Mouse (Mus musculus): Measurements from ENCODE around the gene Acnat2. TPM values are rescaled to one million over a fixed set of nuclear protein-coding genes. Genes with fewer than 3 reads are reported as not detected.
"Not testable (repeated sequence)": the region's sequence is repeated elsewhere in the genome, so short reads cannot be mapped to it uniquely, and the experiment has no call there.

The Acnat2 gene
- not detected in 2 replicates for polyA plus RNA-seq (2016; fragmentation: Nextera tagmentation; extraction: Ambion mirVana)

- not testable (repeated sequence) for H3K27me3 ChIP-seq (ENCODE audit: low read depth, poor library complexity, severe bottlenecking); H3K4me3 ChIP-seq; H3K36me3 ChIP-seq; H3K9me3 ChIP-seq (replicated peaks); DNase-seq (ENCODE audit: low spot score); H3K4me1 ChIP-seq; H3K27ac ChIP-seq
- WGBS, result 88% methylated on average over 5 of the region's 5 CpGs
These were observed at the start of gene Acnat2 for GRCm38 (mm10) chr4:49407957-49408356. Gene Acnat2 (minus strand): TSS chr4:49408151.

- H3K36me3 ChIP-seq, result no peaks in the 10 kb centered on the region
- DNase-seq (ENCODE audit: low spot score), result no peak
- H3K27ac ChIP-seq, result no peak overlapping the region
- 87% methylated on average over 2 of the region's 2 CpGs for WGBS
- H3K4me3 ChIP-seq, result no peak overlapping the region
- no peaks in the 10 kb centered on the region for H3K4me1 ChIP-seq
- H3K27me3 ChIP-seq (ENCODE audit: low read depth, poor library complexity, severe bottlenecking), result no peaks in the 10 kb centered on the region
- H3K9me3 ChIP-seq (replicated peaks), result no peaks in the 10 kb centered on the region
These were observed 48.2 kb upstream of the Acnat2 start for GRCm38 (mm10) chr4:49456171-49456570.

- Histone ChIP-seq H3K36me3 (no peaks in the 10 kb centered on the region), H3K4me3 (no peak overlapping the region), H3K27ac (no peak overlapping the region), H3K9me3 (replicated peaks) (no peaks in the 10 kb centered on the region), H3K27me3 (ENCODE audit: low read depth, poor library complexity, severe bottlenecking) (no peaks in the 10 kb centered on the region), H3K4me1 (no peaks in the 10 kb centered on the region)
- no peak for DNase-seq (ENCODE audit: low spot score)
- WGBS, result 90% methylated on average over 1 of the region's 1 CpGs
These were observed 44.0 kb upstream of the Acnat2 start for GRCm38 (mm10) chr4:49451848-49452551.

GRCm38 (mm10) chr4:49451133-49451847 is 43.3 kb upstream of the Acnat2 start:
- H3K27me3 ChIP-seq (ENCODE audit: low read depth, poor library complexity, severe bottlenecking); DNase-seq (ENCODE audit: low spot score); H3K9me3 ChIP-seq (replicated peaks): not testable (repeated sequence)

GRCm38 (mm10) chr4:49436968-49437367 is 29.0 kb upstream of the Acnat2 start:
- H3K4me3 ChIP-seq; H3K27me3 ChIP-seq (ENCODE audit: low read depth, poor library complexity, severe bottlenecking); H3K27ac ChIP-seq; H3K36me3 ChIP-seq; H3K4me1 ChIP-seq; DNase-seq (ENCODE audit: low spot score); H3K9me3 ChIP-seq (replicated peaks): not testable (repeated sequence)
- WGBS, result 94% methylated on average over 3 of the region's 3 CpGs

More at GRCm38 (mm10) chr4:49451133-49451847, 43.3 kb upstream of the Acnat2 start:
- H3K4me3 ChIP-seq, H3K27ac ChIP-seq, H3K4me1 ChIP-seq, H3K36me3 ChIP-seq: not testable (repeated sequence)
- WGBS, result 100% methylated on average over 1 of the region's 1 CpGs

- not testable (repeated sequence) for H3K9me3 ChIP-seq (replicated peaks); H3K27me3 ChIP-seq (ENCODE audit: low read depth, poor library complexity, severe bottlenecking); DNase-seq (ENCODE audit: low spot score); H3K36me3 ChIP-seq; H3K4me1 ChIP-seq; H3K4me3 ChIP-seq; H3K27ac ChIP-seq
- 85% methylated on average over 2 of the region's 2 CpGs for WGBS
These were observed 2.2 kb upstream of the Acnat2 start for GRCm38 (mm10) chr4:49410151-49410550.

GRCm38 (mm10) chr4:49386873-49387272 is 21.1 kb downstream of the Acnat2 start:
- H3K4me3 ChIP-seq, result no peak overlapping the region
- no peak for DNase-seq (ENCODE audit: low spot score)
- no peaks in the 10 kb centered on the region for H3K9me3 ChIP-seq (replicated peaks)
- H3K27me3 ChIP-seq (ENCODE audit: low read depth, poor library complexity, severe bottlenecking), result no peaks in the 10 kb centered on the region
- H3K27ac ChIP-seq, result no peak overlapping the region
- whole genome bisulfite sequencing, result 57% methylated on average over 2 of the region's 2 CpGs
- no peaks in the 10 kb centered on the region for H3K36me3 ChIP-seq
- H3K4me1 ChIP-seq, result no peaks in the 10 kb centered on the region

- H3K4me1 ChIP-seq; H3K27ac ChIP-seq; H3K9me3 ChIP-seq (replicated peaks); H3K4me3 ChIP-seq; H3K27me3 ChIP-seq (ENCODE audit: low read depth, poor library complexity, severe bottlenecking); H3K36me3 ChIP-seq; DNase-seq (ENCODE audit: low spot score): not testable (repeated sequence)
- 80% methylated on average over 2 of the region's 2 CpGs for WGBS
These were observed 24.2 kb downstream of the Acnat2 start for GRCm38 (mm10) chr4:49383576-49384318.

- not testable (repeated sequence) for DNase-seq (ENCODE audit: low spot score); H3K36me3 ChIP-seq; H3K27ac ChIP-seq; H3K27me3 ChIP-seq (ENCODE audit: low read depth, poor library complexity, severe bottlenecking); H3K4me1 ChIP-seq; H3K4me3 ChIP-seq; H3K9me3 ChIP-seq (replicated peaks)
- WGBS, result 89% methylated on average over 3 of the region's 3 CpGs
These were observed 39.9 kb downstream of the Acnat2 start for GRCm38 (mm10) chr4:49368046-49368445.

- Histone ChIP-seq H3K4me1 (no peaks in the 10 kb centered on the region), H3K27ac (no peak overlapping the region), H3K9me3 (replicated peaks) (no peaks in the 10 kb centered on the region), H3K36me3 (no peaks in the 10 kb centered on the region), H3K27me3 (ENCODE audit: low read depth, poor library complexity, severe bottlenecking) (no peaks in the 10 kb centered on the region), H3K4me3 (no peak overlapping the region)
- DNase-seq (ENCODE audit: low spot score), result no peak
- 74% methylated on average over 2 of the region's 2 CpGs for WGBS
These were observed 50.9 kb downstream of the Acnat2 start for GRCm38 (mm10) chr4:49357097-49357496.

GRCm38 (mm10) chr4:49350470-49350869 is 57.5 kb downstream of the Acnat2 start:
- no peaks in the 10 kb centered on the region for H3K9me3 ChIP-seq (replicated peaks)
- 91% methylated on average over 4 of the region's 4 CpGs for WGBS
- H3K4me1 ChIP-seq, result no peaks in the 10 kb centered on the region

GRCm38 (mm10) chr4:49348677-49349076 is 59.3 kb downstream of the Acnat2 start:
- WGBS, result 72% methylated on average over 2 of the region's 2 CpGs
- no peaks in the 10 kb centered on the region for H3K36me3 ChIP-seq
- no peak for DNase-seq (ENCODE audit: low spot score)

More at GRCm38 (mm10) chr4:49350470-49350869, 57.5 kb downstream of the Acnat2 start:
- Histone ChIP-seq H3K27me3 (ENCODE audit: low read depth, poor library complexity, severe bottlenecking) (no peaks in the 10 kb centered on the region), H3K27ac (no peak overlapping the region), H3K36me3 (no peaks in the 10 kb centered on the region), H3K4me3 (no peak overlapping the region)
- no peak for DNase-seq (ENCODE audit: low spot score)

GRCm38 (mm10) chr4:49348001-49348400 is 60.0 kb downstream of the Acnat2 start:
- WGBS, result 94% methylated on average over 1 of the region's 1 CpGs

More at GRCm38 (mm10) chr4:49348677-49349076, 59.3 kb downstream of the Acnat2 start:
- H3K4me1 ChIP-seq, result no peaks in the 10 kb centered on the region
- no peaks in the 10 kb centered on the region for H3K9me3 ChIP-seq (replicated peaks)
- H3K4me3 ChIP-seq, result no peak overlapping the region
- H3K27ac ChIP-seq, result no peak overlapping the region
- no peaks in the 10 kb centered on the region for H3K27me3 ChIP-seq (ENCODE audit: low read depth, poor library complexity, severe bottlenecking)

More at GRCm38 (mm10) chr4:49348001-49348400, 60.0 kb downstream of the Acnat2 start:
- not testable (repeated sequence) for DNase-seq (ENCODE audit: low spot score); H3K4me3 ChIP-seq; H3K27me3 ChIP-seq (ENCODE audit: low read depth, poor library complexity, severe bottlenecking); H3K4me1 ChIP-seq; H3K27ac ChIP-seq; H3K9me3 ChIP-seq (replicated peaks); H3K36me3 ChIP-seq
